In the genomic region with DNA sequence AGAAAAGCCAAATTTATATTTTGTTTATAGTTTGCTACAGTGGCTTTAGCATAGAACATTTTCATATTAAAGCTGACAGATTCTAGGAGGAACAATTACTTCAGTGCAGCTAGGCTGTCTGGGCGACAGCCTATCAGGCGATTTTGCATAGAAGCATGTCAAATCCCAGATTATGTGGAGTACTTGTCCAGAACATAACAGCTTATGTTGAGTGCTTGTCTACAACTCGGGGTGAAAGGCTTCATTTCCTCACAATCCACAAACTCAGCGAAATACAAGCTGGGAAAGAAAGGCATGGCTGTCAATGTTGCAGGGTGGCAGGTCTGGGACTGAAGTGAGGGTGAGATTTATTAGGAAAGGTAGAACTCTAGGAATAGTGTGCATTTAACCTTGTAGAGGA, we compare ENCODE assay signal across 22 mouse cellular contexts.
DNase-seq lines count a peak whose midpoint lies in the region; ATAC-seq and TF ChIP-seq lines count a peak whose summit lies in the region.
"Had no signal": no experiment of that assay in that cellular context is flagged by ENCODE, and none has a peak within 500 bp of the region (broad histone marks: within the 10 kb centered on the region; RNA-seq: fewer than 3 reads in every experiment).

No protein-coding gene starts in this region.

- no peaks in the 10 kb centered on the region for H3K79me2 ChIP-seq in heart, adult 2 months (replicated peaks; ENCODE audit: control insufficient read depth, insufficient read depth, low read length)

- H3K36me3 ChIP-seq in heart, embryonic 11.5 days (ENCODE audit: control insufficient read depth, insufficient read depth, low read length) = no peaks in the 10 kb centered on the region
- H3K36me3 ChIP-seq in heart, embryonic 13.5 days = no peaks in the 10 kb centered on the region
- H3K36me3 ChIP-seq in heart, embryonic 16.5 days (ENCODE audit: control insufficient read depth, insufficient read depth) = no peaks in the 10 kb centered on the region
- no peaks in the 10 kb centered on the region for H3K36me3 ChIP-seq in heart, adult 2 months (ENCODE audit: control insufficient read depth, insufficient read depth, low read length)
- H3K36me3 ChIP-seq: embryonic facial prominence, embryonic 13.5 days; embryonic facial prominence, embryonic 15.5 days; forebrain, embryonic 10.5 days; forebrain, embryonic 12.5 days; forebrain, embryonic 15.5 days had no signal

- H3K4me1 ChIP-seq in heart, embryonic 11.5 days (ENCODE audit: control insufficient read depth, insufficient read depth, low read length) = peaks cover 6% of the 10 kb centered on the region
- H3K4me1 ChIP-seq in heart, embryonic 13.5 days = peaks cover 23% of the 10 kb centered on the region
- peaks cover 12% of the 10 kb centered on the region for H3K4me1 ChIP-seq in heart, embryonic 16.5 days (ENCODE audit: control insufficient read depth, insufficient read depth, low read length)
- H3K4me1 ChIP-seq in heart, adult 2 months (ENCODE audit: control insufficient read depth, insufficient read depth, low read length) = no peaks in the 10 kb centered on the region
- H3K4me1 ChIP-seq: embryonic facial prominence, embryonic 13.5 days; embryonic facial prominence, embryonic 15.5 days; forebrain, embryonic 10.5 days; forebrain, embryonic 12.5 days; forebrain, embryonic 15.5 days had no signal

- H3K9me3 ChIP-seq in heart, embryonic 11.5 days (replicated peaks; ENCODE audit: control insufficient read depth, low read length) = no peaks in the 10 kb centered on the region
- no peaks in the 10 kb centered on the region for H3K9me3 ChIP-seq in heart, embryonic 13.5 days
- no peaks in the 10 kb centered on the region for H3K9me3 ChIP-seq in heart, embryonic 16.5 days (replicated peaks; ENCODE audit: control insufficient read depth, low read length)
- H3K9me3 ChIP-seq: embryonic facial prominence, embryonic 13.5 days; embryonic facial prominence, embryonic 15.5 days; forebrain, embryonic 10.5 days; forebrain, embryonic 12.5 days; forebrain, embryonic 15.5 days had no signal

- no peak for TF ChIP-seq EP300 in heart, adult 2 months (IDR thresholded peaks at IDR 0.05; ENCODE audit: insufficient read depth, low read depth, low read length)

- H3K27me3 ChIP-seq in heart, embryonic 11.5 days (ENCODE audit: control insufficient read depth, insufficient read depth, low read length) = no peaks in the 10 kb centered on the region
- H3K27me3 ChIP-seq in heart, embryonic 13.5 days (replicated peaks) = 0 out of 2 replicates have a peak, but pooled peaks cover 4% of the 10 kb centered on the region
- H3K27me3 ChIP-seq in heart, embryonic 16.5 days (ENCODE audit: control insufficient read depth, insufficient read depth, low read length) = no peaks in the 10 kb centered on the region
- no peaks in the 10 kb centered on the region for H3K27me3 ChIP-seq in heart, adult 2 months (ENCODE audit: control insufficient read depth, insufficient read depth, low read length)
- H3K27me3 ChIP-seq: embryonic facial prominence, embryonic 13.5 days; embryonic facial prominence, embryonic 15.5 days; forebrain, embryonic 12.5 days; forebrain, embryonic 15.5 days had no signal

- peak overlapping the region; percentile 16; the same call in 1 of the 2 replicates for H3K4me2 ChIP-seq in heart, embryonic 11.5 days
- H3K4me2 ChIP-seq in heart, embryonic 13.5 days = peak overlapping the region; percentile 44
- peak overlapping the region; percentile 49 for H3K4me2 ChIP-seq in heart, embryonic 16.5 days (ENCODE audit: low read depth, low read length)
- H3K4me2 ChIP-seq: embryonic facial prominence, embryonic 13.5 days; embryonic facial prominence, embryonic 15.5 days; forebrain, embryonic 12.5 days; forebrain, embryonic 15.5 days had no signal

- TF ChIP-seq CTCF in heart, adult 2 months (IDR thresholded peaks at IDR 0.05) = no peak

- H3K9ac ChIP-seq in heart, embryonic 11.5 days (ENCODE audit: low read depth, low read length) = no peak overlapping the region
- H3K9ac ChIP-seq in heart, embryonic 13.5 days = 0 out of 2 replicates have a peak overlapping the region, but pooled peaks have one; percentile 19
- no peak overlapping the region for H3K9ac ChIP-seq in heart, embryonic 16.5 days (ENCODE audit: low read length)
- H3K9ac ChIP-seq in heart, adult 2 months (ENCODE audit: low read depth, low read length) = no peak overlapping the region
- H3K9ac ChIP-seq: embryonic facial prominence, embryonic 13.5 days; embryonic facial prominence, embryonic 15.5 days; forebrain, embryonic 12.5 days; forebrain, embryonic 15.5 days had no signal

- 55% methylated on average over 4 of the region's 4 CpGs for WGBS in heart, embryonic 11.5 days (ENCODE audit: insufficient replicate concordance)
- WGBS in heart, embryonic 13.5 days = 36% methylated on average over 4 of the region's 4 CpGs
- WGBS in heart, embryonic 16.5 days = 29% methylated on average over 4 of the region's 4 CpGs
- 40% methylated on average over 4 of the region's 4 CpGs for WGBS in heart, adult 2 months

- no peak for ATAC-seq in heart, embryonic 11.5 days (replicated peaks; ENCODE audit: insufficient number of reproducible peaks, low FRiP score, low TSS enrichment)
- ATAC-seq in heart, embryonic 13.5 days (ENCODE audit: extremely low read depth, insufficient number of reproducible peaks, low FRiP score, low TSS enrichment) = no peak
- peak; percentile 79 for ATAC-seq in heart, embryonic 16.5 days (replicated peaks; ENCODE audit: extremely low read depth, insufficient read depth, low FRiP score)
- ATAC-seq: forebrain, embryonic 15.5 days had no signal

- no peak for TF ChIP-seq POLR2A in heart, adult 2 months (IDR thresholded peaks at IDR 0.05; ENCODE audit: insufficient read depth, low read depth, low read length)

- DNase-seq in heart, postnatal 4 days = no peak
- DNase-seq in heart, postnatal 36 days = no peak
- no peak for DNase-seq in heart, adult 2 months
- DNase-seq: adrenal gland, adult 2 months; adrenal gland, postnatal 10 days; adrenal gland, postnatal 25 days; cerebellum, adult 11 months; cerebellum, adult 18-20 months; cerebellum, adult 8-10 months; cerebellum, adult 9-11 months; cerebellum, postnatal 14 days; cerebellum, postnatal 36 days; embryo, embryonic 11 days had no signal

- no peak overlapping the region for H3K4me3 ChIP-seq in heart, embryonic 11.5 days (ENCODE audit: low read depth, low read length)
- H3K4me3 ChIP-seq in heart, embryonic 13.5 days = no peak overlapping the region
- no peak overlapping the region for H3K4me3 ChIP-seq in heart, embryonic 16.5 days (ENCODE audit: low read length)
- H3K4me3 ChIP-seq in heart, adult 2 months = no peak overlapping the region
- H3K4me3 ChIP-seq: embryonic facial prominence, embryonic 13.5 days; embryonic facial prominence, embryonic 15.5 days; erythroblast, embryonic 14.5 days; forebrain, embryonic 10.5 days; forebrain, embryonic 12.5 days; forebrain, embryonic 15.5 days had no signal

- intact Hi-C loops in heart, postnatal 36 days (cut with DNase I) = no loop called here
- intact Hi-C loops in heart, adult 2 months (cut with DNase I) = no loop called here

- H3K27ac ChIP-seq in heart, embryonic 11.5 days (ENCODE audit: low read depth, low read length) = no peak overlapping the region
- H3K27ac ChIP-seq in heart, embryonic 13.5 days (replicated peaks) = no peak overlapping the region
- peak overlapping the region; percentile 51; the same call in 1 of the 2 replicates for H3K27ac ChIP-seq in heart, embryonic 16.5 days (ENCODE audit: low read length)
- no peak overlapping the region for H3K27ac ChIP-seq in heart, adult 2 months
- H3K27ac ChIP-seq: embryonic facial prominence, embryonic 13.5 days; embryonic facial prominence, embryonic 15.5 days; forebrain, embryonic 10.5 days; forebrain, embryonic 12.5 days; forebrain, embryonic 15.5 days had no signal
